Mouse (Mus musculus): ENCODE measurements at regions not wholly inside any gene's neighbourhood (a gene's known extent, or its start where the extent isn't known, plus 50 kb on each side); places are given as distances from the start of the nearest gene placed in this dataset.

GRCm38 (mm10) chr8:42187083-42187482, 770.2 kb upstream of the Frg1 start:
- TF ChIP-seq EP300 (IDR thresholded peaks at IDR 0.05; ENCODE audit: insufficient read depth, low read depth, low read length) (no peak), CTCF (IDR thresholded peaks at IDR 0.05) (no peak)
